Mouse (Mus musculus) myocyte (in vitro differentiated cells): ENCODE data around the gene Btbd2.

Source experiments
- CEBPB ChIP-seq: IDR thresholded peaks from 2 replicates; pipeline ENCODE4 v1.6.1; 2011; ENCODE audit warnings: mild to moderate bottlenecking, moderate library complexity; ENCODE audit not compliant: poor library complexity, insufficient read depth, severe bottlenecking
- MAX ChIP-seq: IDR thresholded peaks from one replicate; pipeline ENCODE4 v1.6.1; 2011; ENCODE audit warnings: low read depth, mild to moderate bottlenecking, control low read depth
- MYOD1 ChIP-seq, 3 experiments: IDR thresholded peaks; one replicate each; pipeline ENCODE4 v1.6.1; 2011; ENCODE audit warnings: control low read depth in 2 of 3, low read depth in 2 of 3, mild to moderate bottlenecking in 2 of 3, moderate library complexity in 1 of 3; ENCODE audit not compliant: insufficient read length in 2 of 3, control insufficient read depth in 1 of 3
- MYOG ChIP-seq, 3 experiments: IDR thresholded peaks; one replicate each; pipeline ENCODE4 v1.6.1; 2011; ENCODE audit warnings: control low read depth in 2 of 3, low read depth in 2 of 3, mild to moderate bottlenecking in 2 of 3; ENCODE audit not compliant: insufficient read length in 2 of 3, control insufficient read depth in 1 of 3, insufficient read depth in 1 of 3
- POLR2A ChIP-seq: IDR thresholded peaks from one replicate; pipeline ENCODE4 v1.6.1; 2011; ENCODE audit warnings: low read depth, mild to moderate bottlenecking, control low read depth, moderate library complexity; ENCODE audit not compliant: insufficient read length
- POLR2AphosphoS2 ChIP-seq: IDR thresholded peaks from one replicate; pipeline ENCODE4 v1.6.1; 2011; ENCODE audit warnings: low read depth, control low read depth; ENCODE audit not compliant: insufficient read length
- REST ChIP-seq: IDR thresholded peaks from one replicate; pipeline ENCODE4 v1.6.1; 2011; ENCODE audit warnings: mild to moderate bottlenecking, control low read depth, moderate library complexity; ENCODE audit not compliant: insufficient read depth, insufficient read length
- SRF ChIP-seq: IDR thresholded peaks from one replicate; pipeline ENCODE4 v1.6.1; 2011; ENCODE audit warnings: low read depth; ENCODE audit not compliant: control insufficient read depth, insufficient read length
- TCF12 ChIP-seq: IDR thresholded peaks from one replicate; pipeline ENCODE4 v1.6.1; 2011; ENCODE audit warnings: mild to moderate bottlenecking, control low read depth; ENCODE audit not compliant: poor library complexity, insufficient read depth, severe bottlenecking
- USF1 ChIP-seq: IDR thresholded peaks from one replicate; pipeline ENCODE4 v1.6.1; 2011; ENCODE audit warnings: low read depth, mild to moderate bottlenecking, control low read depth, moderate library complexity

GRCm38 (mm10) chr10:80676198-80676928 is 19.5 kb upstream of the Btbd2 start:
- TF ChIP-seq MYOD1 (IDR thresholded peaks at IDR 0.05; ENCODE audit: control insufficient read depth in 1 of 3, insufficient read length in 2 of 3, low read depth in 2 of 3): peak in 1 of 3 experiments; percentile 4
- peak in 1 of 3 experiments; percentile 41 for TF ChIP-seq MYOG (IDR thresholded peaks at IDR 0.05; ENCODE audit: control insufficient read depth in 1 of 3, insufficient read depth in 1 of 3, insufficient read length in 2 of 3, low read depth in 2 of 3)
- TF ChIP-seq POLR2A: peak; percentile 99
- peak; percentile 72 for TF ChIP-seq USF1
- TF ChIP-seq SRF: peak; percentile 39
- no peak for TF ChIP-seq MAX
- no peak for TF ChIP-seq REST
- TF ChIP-seq POLR2AphosphoS2: peak; percentile 99
- no peak for TF ChIP-seq TCF12
- no peak for TF ChIP-seq CEBPB
